In the genomic region with DNA sequence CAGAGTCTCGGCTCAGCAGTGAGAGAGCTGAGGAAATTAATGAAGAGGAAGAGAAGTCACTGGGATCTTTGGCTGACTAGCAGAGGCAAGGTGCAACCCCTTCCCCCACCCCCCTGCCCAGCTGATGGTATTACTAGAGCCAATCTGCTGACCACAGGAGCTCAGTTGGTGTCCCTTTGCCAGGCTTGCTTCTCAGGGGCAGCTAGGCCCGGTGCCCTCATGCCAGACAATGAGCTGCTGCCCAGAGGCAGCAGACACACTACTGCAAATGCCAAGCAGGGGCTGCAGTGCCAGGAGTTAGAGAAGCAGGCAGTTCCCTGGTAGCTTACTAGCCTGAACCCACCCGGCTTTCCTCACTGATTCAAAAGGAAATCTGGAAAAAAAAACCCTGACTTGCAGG, we compare ENCODE assay signal across 26 mouse cellular contexts. TPM values are rescaled to one million over a fixed set of nuclear protein-coding genes. Genes with fewer than 3 reads are reported as not detected.
A peak's percentile ranks its signal among the peaks of the same experiment; 100 is the strongest.
DNase-seq lines count a peak whose midpoint lies in the region; ATAC-seq and TF ChIP-seq lines count a peak whose summit lies in the region.
"Had no signal": no experiment of that assay in that cellular context is flagged by ENCODE, and none has a peak within 500 bp of the region (broad histone marks: within the 10 kb centered on the region; RNA-seq: fewer than 3 reads in every experiment).

No protein-coding gene starts in this region.

- 0 out of 2 replicates have a peak, but pooled peaks cover 3% of the 10 kb centered on the region for H3K4me1 ChIP-seq in heart, embryonic 10.5 days
- peaks cover 3% of the 10 kb centered on the region; the same call in 1 of the 2 replicates for H3K4me1 ChIP-seq in kidney, postnatal 0 days (replicated peaks; ENCODE audit: insufficient read depth, low read length)
- H3K4me1 ChIP-seq: forebrain, embryonic 12.5 days; intestine, embryonic 15.5 days; midbrain, embryonic 10.5 days; neural tube, embryonic 12.5 days; stomach, embryonic 15.5 days had no signal

- no peak overlapping the region for H3K27ac ChIP-seq in heart, embryonic 10.5 days
- H3K27ac ChIP-seq in kidney, postnatal 0 days, result no peak overlapping the region
- H3K27ac ChIP-seq: embryonic facial prominence, embryonic 15.5 days; forebrain, embryonic 12.5 days; intestine, embryonic 15.5 days; lung, embryonic 15.5 days; midbrain, embryonic 10.5 days; neural tube, embryonic 12.5 days; stomach, embryonic 15.5 days had no signal

- 29% methylated on average over 3 of the region's 3 CpGs for WGBS in heart, embryonic 10.5 days
- 54% methylated on average over 3 of the region's 3 CpGs for WGBS in kidney, postnatal 0 days

- no peak overlapping the region for H3K4me3 ChIP-seq in heart, embryonic 10.5 days
- H3K4me3 ChIP-seq in kidney, postnatal 0 days (replicated peaks; ENCODE audit: low read depth, low read length), result no peak overlapping the region
- H3K4me3 ChIP-seq: embryonic facial prominence, embryonic 15.5 days; forebrain, embryonic 12.5 days; intestine, embryonic 15.5 days; lung, embryonic 15.5 days; midbrain, embryonic 10.5 days; myocyte; neural tube, embryonic 12.5 days; stomach, embryonic 15.5 days had no signal

- H3K9me3 ChIP-seq in heart, embryonic 10.5 days, result no peaks in the 10 kb centered on the region
- no peaks in the 10 kb centered on the region for H3K9me3 ChIP-seq in kidney, postnatal 0 days (replicated peaks; ENCODE audit: low read length)
- H3K9me3 ChIP-seq: embryonic facial prominence, embryonic 15.5 days; forebrain, embryonic 12.5 days; intestine, embryonic 15.5 days; lung, embryonic 15.5 days; midbrain, embryonic 10.5 days; neural tube, embryonic 12.5 days; stomach, embryonic 15.5 days had no signal

- no peak for TF ChIP-seq CTCF in kidney, postnatal 0 days (IDR thresholded peaks at IDR 0.05; ENCODE audit: low read depth)

- peak; percentile 75 to 87 for DNase-seq in cerebellum, postnatal 10 days
- DNase-seq in cerebellum, postnatal 36 days, result no peak
- peak; percentile 28 for DNase-seq in heart, embryonic 10.5 days (ENCODE audit: low spot score)
- no peak for DNase-seq in heart, postnatal 14 days
- peak; percentile 19 for DNase-seq in kidney, postnatal 0 days (ENCODE audit: low spot score)
- DNase-seq in kidney, adult 18-20 months, result no peak
- peak; percentile 41 to 46 for DNase-seq in right cerebral cortex, postnatal 10 days (ENCODE audit: low spot score in 2 of 2)
- DNase-seq in right cerebral cortex, postnatal 25 days, result no peak
- DNase-seq: adrenal gland, postnatal 10 days; cerebellum, adult 9-10 months; gastrocnemius, postnatal 25 days; kidney, adult 9 months; kidney, postnatal 25 days; right cerebral cortex, adult 18-20 months had no signal

- no peak overlapping the region for H3K9ac ChIP-seq in kidney, postnatal 0 days (ENCODE audit: low read depth, low read length)
- H3K9ac ChIP-seq: embryonic facial prominence, embryonic 15.5 days; forebrain, embryonic 12.5 days; intestine, embryonic 15.5 days; lung, embryonic 15.5 days; neural tube, embryonic 12.5 days; stomach, embryonic 15.5 days had no signal

- intact Hi-C loops in heart, postnatal 14 days (cut with DNase I), result no loop called here

- H3K27me3 ChIP-seq in heart, embryonic 10.5 days (ENCODE audit: insufficient read depth, poor library complexity, severe bottlenecking), result no peaks in the 10 kb centered on the region; the same call in 1 of the 2 replicates
- no peaks in the 10 kb centered on the region for H3K27me3 ChIP-seq in kidney, postnatal 0 days (ENCODE audit: insufficient read depth, low read length)
- H3K27me3 ChIP-seq: embryonic facial prominence, embryonic 15.5 days; forebrain, embryonic 12.5 days; intestine, embryonic 15.5 days; lung, embryonic 15.5 days; neural tube, embryonic 12.5 days; Patski; stomach, embryonic 15.5 days had no signal

- no peak for ATAC-seq in kidney, postnatal 0 days (replicated peaks; ENCODE audit: low FRiP score, low read depth)
- ATAC-seq: intestine, embryonic 15.5 days; midbrain, embryonic 16.5 days; Patski had no signal

- H3K36me3 ChIP-seq in heart, embryonic 10.5 days, result no peaks in the 10 kb centered on the region
- no peaks in the 10 kb centered on the region for H3K36me3 ChIP-seq in kidney, postnatal 0 days (ENCODE audit: insufficient read depth, low read length)
- H3K36me3 ChIP-seq: embryonic facial prominence, embryonic 15.5 days; forebrain, embryonic 12.5 days; G1E; intestine, embryonic 15.5 days; lung, embryonic 15.5 days; midbrain, embryonic 10.5 days; neural tube, embryonic 12.5 days; stomach, embryonic 15.5 days had no signal

- H3K4me2 ChIP-seq in kidney, postnatal 0 days (ENCODE audit: low read length), result no peak overlapping the region
- H3K4me2 ChIP-seq: embryonic facial prominence, embryonic 15.5 days; forebrain, embryonic 12.5 days; intestine, embryonic 15.5 days; lung, embryonic 15.5 days; neural tube, embryonic 12.5 days; stomach, embryonic 15.5 days had no signal

RNA-seq across cellular contexts. Expression of gene St8sia2, which starts 59.1 kb away (rescaled TPM):
- polyA plus RNA-seq in heart, embryonic 10.5 days (2016; fragmentation: Nextera tagmentation; extraction: Ambion mirVana), result 3.4 and 5.5 TPM in 2 replicates
- total RNA-seq in heart, postnatal 14 days (2021), result 1 to 10 TPM in 1 of 2 experiments, under 1 TPM in 1; 0.68 to 1.0 TPM
- polyA plus RNA-seq in kidney, postnatal 0 days (2015; fragmentation: Nextera tagmentation; extraction: Ambion mirVana), result 5.0 and 5.1 TPM in 2 replicates
- total RNA-seq: liver, adult 2 months had no signal
- polyA plus RNA-seq: G1E had no signal

Comparison
In these comparisons a context has a peak if more than half of its experiments do, and no peak if none do; other contexts are left out.
1. DNase-seq: peak in cerebellum, postnatal 10 days (2 of 2), heart, embryonic 10.5 days (single experiment), kidney, postnatal 0 days (single experiment) and right cerebral cortex, postnatal 10 days (2 of 2); none in cerebellum, postnatal 36 days (0 of 2), heart, postnatal 14 days (0 of 2), kidney, adult 18-20 months (single experiment) and right cerebral cortex, postnatal 25 days (single experiment).